Mouse (Mus musculus): ENCODE measurements around the gene Vmn2r112.
"Not testable (repeated sequence)": the region's sequence is repeated elsewhere in the genome, so short reads cannot be mapped to it uniquely, and the experiment has no call there.

The Vmn2r112 gene

DNA sequence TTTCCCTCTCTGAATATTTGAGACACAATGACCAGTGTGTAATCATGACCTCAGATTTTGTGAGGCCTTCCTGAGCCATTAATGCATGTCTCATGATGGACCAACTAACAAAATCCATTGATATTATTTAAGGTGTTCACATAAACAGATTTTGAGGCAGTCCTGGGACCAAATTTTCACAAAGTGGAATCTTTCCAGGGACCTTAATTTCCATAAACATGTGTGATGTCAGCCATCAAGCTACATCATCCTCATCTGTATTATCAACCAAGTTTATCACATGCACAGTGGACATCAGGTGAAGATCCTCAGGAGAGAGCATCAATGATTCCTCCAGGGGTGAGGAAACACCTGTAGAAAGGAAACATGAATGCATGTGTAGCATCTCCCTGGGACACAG is at the start of gene Vmn2r112:
Gene Vmn2r112 (plus strand): TSS at position 301 of the 400 bp plus-strand sequence.
- not testable (repeated sequence) for DNase-seq (ENCODE audit: low spot score in 2 of 2)

DNA sequence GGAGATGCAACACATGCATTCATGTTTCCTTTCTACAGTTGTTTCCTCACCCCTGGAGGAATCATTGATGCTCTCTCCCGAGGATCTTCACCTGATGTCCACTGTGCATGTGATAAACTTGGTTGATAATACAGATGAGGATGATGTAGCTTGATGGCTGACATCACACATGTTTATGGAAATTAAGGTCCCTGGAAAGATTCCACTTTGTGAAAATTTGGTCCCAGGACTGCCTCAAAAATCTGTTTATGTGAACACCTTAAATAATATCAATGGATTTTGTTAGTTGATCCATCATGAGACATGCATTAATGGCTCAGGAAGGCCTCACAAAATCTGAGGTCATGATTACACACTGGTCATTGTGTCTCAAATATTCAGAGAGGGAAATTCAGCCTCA is 27.4 kb upstream of the Vmn2r112 start, which contains the start of gene Vmn2r111:
Gene Vmn2r111 (minus strand): TSS at position 101 of the 400 bp plus-strand sequence.
- DNase-seq (ENCODE audit: low spot score in 2 of 2), result not testable (repeated sequence)

DNA sequence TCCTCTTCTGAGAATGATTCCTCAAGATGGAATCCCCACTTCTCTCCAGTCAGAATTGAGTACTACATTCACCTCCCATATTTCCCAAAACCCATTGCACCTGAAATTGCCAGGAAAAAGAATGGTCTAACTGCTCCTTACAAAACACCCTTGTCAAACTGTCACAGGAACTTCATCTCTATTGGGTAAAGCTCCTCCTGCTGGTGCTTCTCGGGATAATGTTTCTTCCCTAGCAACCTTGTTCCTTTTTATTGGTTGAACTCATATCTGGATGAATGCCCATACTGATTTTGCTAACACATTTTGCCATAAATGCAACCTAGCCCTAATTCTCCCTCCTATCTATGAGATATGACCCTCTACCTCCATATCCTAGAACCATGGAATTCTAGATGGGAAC is 29.9 kb downstream of the Vmn2r112 start:
- DNase-seq (ENCODE audit: low spot score in 2 of 2), result no peak
